Mouse (Mus musculus): ENCODE results near the gene Cadps. TPM values are rescaled to one million over a fixed set of nuclear protein-coding genes. Genes with fewer than 3 reads are reported as not detected.
A peak's percentile ranks its signal among the peaks of the same experiment; 100 is the strongest.

Cadps gene
- polyA plus RNA-seq, 1 experiment from 2014 or later: 42.7 TPM

DNA sequence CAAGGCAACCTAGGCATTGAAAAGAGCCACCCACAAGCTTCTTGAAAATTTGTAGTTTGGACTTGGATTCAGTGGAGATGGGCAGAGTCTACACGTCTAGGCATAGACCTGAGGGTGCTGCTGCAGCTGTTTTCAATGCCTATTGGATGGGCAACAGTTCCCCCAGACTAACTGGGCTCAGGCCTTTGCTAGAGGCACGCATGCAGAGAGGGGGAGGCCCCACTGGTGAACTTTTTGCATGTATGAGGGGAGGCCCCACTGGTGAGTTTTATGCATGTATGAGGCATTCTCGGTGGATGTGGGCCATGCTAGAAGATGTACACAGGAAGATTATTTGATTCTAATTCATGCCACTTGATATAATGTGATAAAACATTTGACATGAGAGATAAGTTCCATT lies 413.1 kb downstream of the Cadps start:
- peaks cover 3% of the 10 kb centered on the region; the same call in 1 of the 2 replicates for H3K27me3 ChIP-seq (ENCODE audit: control insufficient read depth, insufficient read depth, low read depth, low read length)
- no peak overlapping the region for H3K4me2 ChIP-seq (ENCODE audit: low read length)
- H3K4me1 ChIP-seq (ENCODE audit: control insufficient read depth, insufficient read depth, low read length): no peaks in the 10 kb centered on the region
- no peaks in the 10 kb centered on the region for H3K9me3 ChIP-seq (replicated peaks; ENCODE audit: control insufficient read depth, low read length, poor library complexity, severe bottlenecking)
- no peak overlapping the region for H3K27ac ChIP-seq (ENCODE audit: low read length)
- no peak overlapping the region for H3K4me3 ChIP-seq (ENCODE audit: low read depth, low read length)
- no peaks in the 10 kb centered on the region for H3K36me3 ChIP-seq (ENCODE audit: control insufficient read depth, insufficient read depth, low read length)
- 81% methylated on average over 3 of the region's 3 CpGs for WGBS
- no peak overlapping the region for H3K9ac ChIP-seq (ENCODE audit: low read depth, low read length)
- ATAC-seq: no peak

DNA sequence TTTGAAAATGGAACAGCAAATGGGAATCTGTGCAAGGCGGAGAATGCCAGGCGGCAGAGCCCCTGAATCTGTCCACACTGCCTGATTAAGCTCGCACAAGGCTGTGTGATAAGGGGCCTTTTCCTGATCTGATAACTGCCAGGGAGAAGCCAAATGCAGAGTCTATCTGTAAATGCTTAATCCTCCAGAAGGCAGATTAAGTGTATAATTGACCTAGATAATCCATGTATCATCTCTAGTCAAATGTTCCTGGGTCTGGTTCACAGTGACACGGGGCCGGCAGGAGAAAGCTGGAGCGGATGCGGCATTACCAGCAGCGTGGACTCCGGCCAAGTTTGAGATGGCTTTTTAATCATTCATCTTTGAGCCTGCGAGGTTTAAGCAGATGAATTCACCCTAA lies 416.3 kb downstream of the Cadps start:
- Histone ChIP-seq H3K4me2 (ENCODE audit: low read length) (no peak overlapping the region), H3K9ac (ENCODE audit: low read depth, low read length) (no peak overlapping the region), H3K4me3 (ENCODE audit: low read depth, low read length) (no peak overlapping the region), H3K9me3 (replicated peaks; ENCODE audit: control insufficient read depth, low read length, poor library complexity, severe bottlenecking) (no peaks in the 10 kb centered on the region), H3K27ac (ENCODE audit: low read length) (0 out of 2 replicates have a peak overlapping the region, but pooled peaks have one; percentile 1), H3K36me3 (ENCODE audit: control insufficient read depth, insufficient read depth, low read length) (no peaks in the 10 kb centered on the region), H3K27me3 (ENCODE audit: control insufficient read depth, insufficient read depth, low read depth, low read length) (peaks cover 10% of the 10 kb centered on the region), H3K4me1 (ENCODE audit: control insufficient read depth, insufficient read depth, low read length) (no peaks in the 10 kb centered on the region)
- ATAC-seq: no peak
- 41% methylated on average over 10 of the region's 10 CpGs for WGBS

DNA sequence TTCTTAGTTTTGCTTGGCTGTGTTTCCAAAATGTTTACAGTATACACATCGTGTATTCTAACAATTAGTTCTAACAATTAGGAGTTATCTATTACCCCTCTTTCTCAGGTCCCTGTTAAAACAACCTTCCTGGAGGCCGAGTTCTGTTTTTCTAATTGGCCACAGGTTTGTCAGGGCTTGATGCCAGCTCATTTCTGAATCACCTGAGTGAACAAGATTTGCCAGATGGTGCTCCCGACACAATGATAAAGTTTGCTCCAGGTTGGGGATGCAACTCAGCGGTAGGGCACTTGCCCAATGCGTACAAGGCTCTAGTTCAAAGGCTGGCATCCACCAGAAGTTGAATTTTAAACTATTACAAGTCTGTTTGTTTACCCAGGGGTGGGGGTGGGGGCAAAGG lies 417.7 kb downstream of the Cadps start:
- Histone ChIP-seq H3K9ac (ENCODE audit: low read depth, low read length) (no peak overlapping the region), H3K27me3 (ENCODE audit: control insufficient read depth, insufficient read depth, low read depth, low read length) (peaks cover 11% of the 10 kb centered on the region), H3K36me3 (ENCODE audit: control insufficient read depth, insufficient read depth, low read length) (0 out of 2 replicates have a peak, but pooled peaks cover under 1% of the 10 kb centered on the region), H3K4me2 (ENCODE audit: low read length) (no peak overlapping the region), H3K27ac (ENCODE audit: low read length) (no peak overlapping the region), H3K4me1 (ENCODE audit: control insufficient read depth, insufficient read depth, low read length) (no peaks in the 10 kb centered on the region), H3K4me3 (ENCODE audit: low read depth, low read length) (no peak overlapping the region), H3K9me3 (replicated peaks; ENCODE audit: control insufficient read depth, low read length, poor library complexity, severe bottlenecking) (no peaks in the 10 kb centered on the region)
- ATAC-seq: no peak
- 84% methylated on average over 5 of the region's 5 CpGs for WGBS

- Histone ChIP-seq H3K27me3 (ENCODE audit: control insufficient read depth, insufficient read depth, low read depth, low read length) (peaks cover 13% of the 10 kb centered on the region), H3K36me3 (ENCODE audit: control insufficient read depth, insufficient read depth, low read length) (0 out of 2 replicates have a peak, but pooled peaks cover 4% of the 10 kb centered on the region), H3K4me1 (ENCODE audit: control insufficient read depth, insufficient read depth, low read length) (no peaks in the 10 kb centered on the region), H3K4me2 (ENCODE audit: low read length) (no peak overlapping the region), H3K9me3 (replicated peaks; ENCODE audit: control insufficient read depth, low read length, poor library complexity, severe bottlenecking) (no peaks in the 10 kb centered on the region), H3K27ac (ENCODE audit: low read length) (no peak overlapping the region), H3K9ac (ENCODE audit: low read depth, low read length) (no peak overlapping the region), H3K4me3 (ENCODE audit: low read depth, low read length) (no peak overlapping the region)
- no peak for ATAC-seq
- WGBS: 81% methylated on average over 3 of the region's 3 CpGs
Measured at GRCm38 (mm10) chr14:12404724-12405123, 418.2 kb downstream of the Cadps start.

DNA sequence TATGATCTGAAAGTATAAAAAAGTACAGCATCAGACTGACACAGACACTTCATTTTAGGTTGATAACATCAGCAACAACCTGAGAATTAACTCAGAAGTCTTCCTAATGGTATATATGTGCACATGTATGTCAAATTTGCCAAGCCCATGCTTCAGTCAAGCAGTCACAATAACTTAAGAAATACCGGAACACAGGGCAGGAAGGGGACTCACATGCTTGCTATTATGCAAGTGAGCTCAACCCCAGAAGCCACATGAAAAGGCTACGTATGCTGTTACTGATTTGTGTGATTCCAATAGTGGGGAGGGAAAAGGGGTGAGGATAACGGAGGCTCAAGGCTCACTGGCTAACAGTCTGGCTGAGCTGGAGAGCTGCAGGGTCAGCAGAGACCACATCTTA lies 418.8 kb downstream of the Cadps start:
- H3K9ac ChIP-seq (ENCODE audit: low read depth, low read length): no peak overlapping the region
- ATAC-seq: no peak
- no peak overlapping the region for H3K27ac ChIP-seq (ENCODE audit: low read length)
- H3K27me3 ChIP-seq (ENCODE audit: control insufficient read depth, insufficient read depth, low read depth, low read length): peaks cover 13% of the 10 kb centered on the region
- H3K4me1 ChIP-seq (ENCODE audit: control insufficient read depth, insufficient read depth, low read length): no peaks in the 10 kb centered on the region
- 0 out of 2 replicates have a peak, but pooled peaks cover 4% of the 10 kb centered on the region for H3K36me3 ChIP-seq (ENCODE audit: control insufficient read depth, insufficient read depth, low read length)
- 76% methylated on average over 3 of the region's 3 CpGs for WGBS
- no peak overlapping the region for H3K4me2 ChIP-seq (ENCODE audit: low read length)
- no peak overlapping the region for H3K4me3 ChIP-seq (ENCODE audit: low read depth, low read length)
- no peaks in the 10 kb centered on the region for H3K9me3 ChIP-seq (replicated peaks; ENCODE audit: control insufficient read depth, low read length, poor library complexity, severe bottlenecking)

- H3K9ac ChIP-seq (ENCODE audit: low read depth, low read length): no peak overlapping the region
- no peaks in the 10 kb centered on the region for H3K4me1 ChIP-seq (ENCODE audit: control insufficient read depth, insufficient read depth, low read length)
- 0 out of 2 replicates have a peak, but pooled peaks cover 4% of the 10 kb centered on the region for H3K36me3 ChIP-seq (ENCODE audit: control insufficient read depth, insufficient read depth, low read length)
- ATAC-seq: no peak
- H3K9me3 ChIP-seq (replicated peaks; ENCODE audit: control insufficient read depth, low read length, poor library complexity, severe bottlenecking): no peaks in the 10 kb centered on the region
- no peak overlapping the region for H3K27ac ChIP-seq (ENCODE audit: low read length)
- H3K4me3 ChIP-seq (ENCODE audit: low read depth, low read length): no peak overlapping the region
- WGBS: 89% methylated on average over 5 of the region's 5 CpGs
- H3K27me3 ChIP-seq (ENCODE audit: control insufficient read depth, insufficient read depth, low read depth, low read length): peaks cover 42% of the 10 kb centered on the region
- no peak overlapping the region for H3K4me2 ChIP-seq (ENCODE audit: low read length)
Measured at GRCm38 (mm10) chr14:12400116-12400515, 422.8 kb downstream of the Cadps start.

DNA sequence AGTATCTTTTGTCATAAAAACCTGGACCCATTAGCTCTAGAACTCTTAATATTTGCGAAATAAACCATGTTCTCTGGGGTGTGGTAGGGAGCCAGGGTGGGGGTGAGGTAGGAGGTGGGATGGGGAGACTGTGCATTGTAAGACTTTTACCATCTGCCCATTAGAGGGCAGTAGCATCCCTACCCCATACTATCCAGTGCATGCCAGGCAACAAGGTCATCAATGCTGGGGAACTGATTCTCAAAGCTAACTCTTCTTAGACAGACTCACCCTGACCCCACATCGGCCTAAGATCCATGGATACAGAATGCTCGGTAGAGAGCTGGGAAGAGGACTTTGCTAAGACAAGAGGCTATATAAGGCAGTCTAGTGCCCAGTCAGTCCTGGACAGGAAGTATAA lies 425.3 kb downstream of the Cadps start:
- no peaks in the 10 kb centered on the region for H3K9me3 ChIP-seq (replicated peaks; ENCODE audit: control insufficient read depth, low read length, poor library complexity, severe bottlenecking)
- no peak overlapping the region for H3K9ac ChIP-seq (ENCODE audit: low read depth, low read length)
- 0 out of 2 replicates have a peak, but pooled peaks cover 4% of the 10 kb centered on the region for H3K36me3 ChIP-seq (ENCODE audit: control insufficient read depth, insufficient read depth, low read length)
- H3K4me1 ChIP-seq (ENCODE audit: control insufficient read depth, insufficient read depth, low read length): peaks cover 3% of the 10 kb centered on the region
- ATAC-seq: no peak
- no peak overlapping the region for H3K27ac ChIP-seq (ENCODE audit: low read length)
- WGBS: 63% methylated on average over 3 of the region's 3 CpGs
- no peak overlapping the region for H3K4me3 ChIP-seq (ENCODE audit: low read depth, low read length)
- peaks cover 41% of the 10 kb centered on the region for H3K27me3 ChIP-seq (ENCODE audit: control insufficient read depth, insufficient read depth, low read depth, low read length)
- no peak overlapping the region for H3K4me2 ChIP-seq (ENCODE audit: low read length)

GRCm38 (mm10) chr14:12394318-12394717 lies 428.6 kb downstream of the Cadps start:
- H3K4me2 ChIP-seq (ENCODE audit: low read length): no peak overlapping the region
- H3K9me3 ChIP-seq (replicated peaks; ENCODE audit: control insufficient read depth, low read length, poor library complexity, severe bottlenecking): no peaks in the 10 kb centered on the region
- peaks cover 49% of the 10 kb centered on the region for H3K27me3 ChIP-seq (ENCODE audit: control insufficient read depth, insufficient read depth, low read depth, low read length)
- ATAC-seq: no peak
- H3K4me3 ChIP-seq (ENCODE audit: low read depth, low read length): no peak overlapping the region
- H3K27ac ChIP-seq (ENCODE audit: low read length): no peak overlapping the region
- 24% methylated on average over 2 of the region's 2 CpGs for WGBS
- peaks cover 5% of the 10 kb centered on the region for H3K4me1 ChIP-seq (ENCODE audit: control insufficient read depth, insufficient read depth, low read length)
- no peak overlapping the region for H3K9ac ChIP-seq (ENCODE audit: low read depth, low read length)
- H3K36me3 ChIP-seq (ENCODE audit: control insufficient read depth, insufficient read depth, low read length): no peaks in the 10 kb centered on the region

DNA sequence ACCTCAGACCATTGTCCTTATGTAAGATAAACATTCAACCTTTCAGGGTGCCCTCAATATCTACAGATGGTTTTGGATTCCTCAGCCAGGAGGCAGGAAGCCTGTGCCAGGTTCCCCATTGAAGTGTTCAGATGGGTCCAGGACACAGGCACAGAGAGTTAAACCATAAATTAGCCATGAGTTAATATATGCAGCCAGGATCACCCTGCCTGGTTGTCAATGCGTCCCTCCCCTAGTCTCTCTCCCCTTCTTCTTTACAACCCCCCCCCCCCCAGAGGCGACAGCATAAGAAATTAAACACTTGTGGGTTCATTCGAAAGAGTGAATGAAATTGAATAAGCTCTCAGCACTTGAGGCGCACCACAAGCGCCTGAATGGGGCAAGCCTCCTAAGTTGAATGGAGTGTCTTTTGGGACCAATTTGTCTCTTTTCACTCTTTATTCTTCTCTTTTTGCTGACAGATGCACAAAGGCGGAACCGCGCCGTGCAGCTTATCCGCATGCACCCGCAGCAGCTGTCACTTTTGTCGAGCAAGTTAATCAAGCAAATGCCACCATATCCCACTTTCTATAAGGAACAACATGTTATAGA lies 429.5 kb downstream of the Cadps start:
- WGBS: 9% methylated on average over 12 of the region's 12 CpGs
- Histone ChIP-seq H3K36me3 (ENCODE audit: control insufficient read depth, insufficient read depth, low read length) (no peaks in the 10 kb centered on the region), H3K4me2 (ENCODE audit: low read length) (no peak overlapping the region), H3K9me3 (replicated peaks; ENCODE audit: control insufficient read depth, low read length, poor library complexity, severe bottlenecking) (no peaks in the 10 kb centered on the region), H3K27ac (ENCODE audit: low read length) (no peak overlapping the region), H3K9ac (ENCODE audit: low read depth, low read length) (no peak overlapping the region), H3K4me1 (ENCODE audit: control insufficient read depth, insufficient read depth, low read length) (peaks cover 12% of the 10 kb centered on the region), H3K27me3 (ENCODE audit: control insufficient read depth, insufficient read depth, low read depth, low read length) (peaks cover 48% of the 10 kb centered on the region), H3K4me3 (ENCODE audit: low read depth, low read length) (no peak overlapping the region)
- peak; percentile 61 for ATAC-seq

Data from midbrain, embryonic 16.5 days (tissue).